Mouse (Mus musculus): ENCODE measurements around the gene Sars.
A peak's percentile ranks its signal among the peaks of the same experiment; 100 is the strongest.

The Sars gene

DNA sequence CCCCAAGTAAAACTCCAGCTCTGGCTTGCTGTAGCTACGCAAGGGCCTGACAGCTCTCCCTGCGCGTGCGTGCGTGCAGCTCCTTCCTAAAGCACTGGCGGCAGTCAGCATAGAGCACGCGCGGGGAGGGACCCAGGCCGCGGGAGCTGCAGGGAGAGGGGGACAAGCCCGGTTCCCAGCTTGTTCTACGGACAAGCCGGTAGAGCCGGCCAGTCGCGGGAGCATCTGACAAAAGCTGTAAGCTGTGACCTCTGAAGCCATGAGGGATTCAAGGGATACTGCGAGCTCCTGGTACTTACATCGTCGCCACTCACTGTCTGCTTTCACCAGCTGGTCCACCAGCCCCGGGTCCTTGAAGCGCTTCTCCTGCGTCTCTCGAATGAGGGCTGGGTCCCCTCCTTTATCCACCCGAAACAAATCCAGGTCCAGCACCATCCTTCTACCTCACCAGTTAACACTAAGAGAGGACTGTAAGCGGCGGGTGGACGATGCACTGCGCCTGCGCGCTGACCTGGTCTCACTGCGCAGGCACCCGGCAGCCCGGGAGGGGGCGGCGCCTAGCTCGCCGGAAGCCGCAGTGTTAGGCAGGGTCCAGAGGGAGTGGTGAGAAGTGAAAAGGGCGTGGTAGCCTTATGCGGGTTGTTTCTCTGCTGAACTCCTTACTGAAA lies at the start of gene Sars:
Sars (minus strand) TSS at position 512 of the 668 bp plus-strand sequence.
- peak; percentile 98 for ATAC-seq (ENCODE audit: insufficient number of reproducible peaks, low FRiP score, low TSS enrichment)

DNA sequence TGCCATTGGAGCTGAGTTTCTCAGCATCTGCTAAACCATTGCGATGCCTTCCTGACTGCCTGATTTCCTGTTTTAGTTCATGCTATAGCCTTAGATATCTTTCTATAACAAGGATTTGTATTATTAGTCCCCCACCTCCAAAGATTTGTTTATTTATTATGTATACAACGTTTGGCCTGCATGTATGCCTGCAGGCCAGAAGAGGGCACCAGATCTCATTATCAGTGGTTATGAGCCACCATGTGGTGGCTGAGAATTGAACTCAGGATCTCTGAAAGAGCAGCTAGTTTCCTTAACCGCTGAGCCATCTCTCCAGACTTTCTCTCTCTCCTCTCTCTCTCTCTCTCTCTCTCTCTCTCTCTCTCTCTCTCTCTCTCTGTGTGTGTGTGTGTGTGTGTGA lies 45.0 kb upstream of the Sars start:
- ATAC-seq (ENCODE audit: insufficient number of reproducible peaks, low FRiP score, low TSS enrichment): no peak

DNA sequence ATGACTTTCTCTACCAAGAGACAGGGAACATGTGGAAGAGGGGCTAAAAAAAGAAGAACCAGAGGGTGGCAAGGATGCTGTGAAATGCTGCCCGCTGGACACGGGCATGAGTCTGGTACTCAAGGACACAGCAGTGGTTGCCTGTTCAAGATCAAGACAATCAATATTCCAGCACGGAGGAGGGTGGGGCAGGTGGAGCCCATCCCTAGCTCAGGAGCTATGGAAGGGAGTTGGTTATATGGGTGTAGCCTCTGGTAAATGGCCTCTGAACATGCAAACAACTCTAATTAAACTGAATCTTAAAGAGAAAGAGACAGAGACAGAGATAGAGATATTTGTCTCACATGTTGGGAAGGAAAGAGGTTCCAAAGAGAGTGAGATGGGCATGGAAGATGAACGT lies 39.7 kb upstream of the Sars start:
- ATAC-seq (ENCODE audit: insufficient number of reproducible peaks, low FRiP score, low TSS enrichment): no peak

DNA sequence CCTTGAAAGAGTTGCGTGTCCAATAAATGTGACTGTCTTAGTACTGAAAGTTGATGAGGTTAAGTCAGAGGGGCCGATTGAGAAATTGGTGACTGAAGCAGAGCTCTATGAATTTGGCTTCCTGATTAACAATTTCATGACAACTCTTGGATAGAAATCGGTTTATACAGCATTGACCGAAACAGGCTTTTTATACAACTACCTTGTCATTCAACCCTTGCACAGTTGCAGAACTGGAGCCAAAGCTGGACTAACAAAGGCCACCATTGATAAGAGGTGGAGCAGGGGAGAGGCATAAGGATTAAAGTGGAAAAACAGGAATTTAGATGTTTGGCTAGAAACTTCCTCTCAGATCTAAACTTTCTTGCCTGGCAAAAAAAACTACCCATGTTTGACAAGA lies 33.8 kb upstream of the Sars start:
- no peak for ATAC-seq (ENCODE audit: insufficient number of reproducible peaks, low FRiP score, low TSS enrichment)

DNA sequence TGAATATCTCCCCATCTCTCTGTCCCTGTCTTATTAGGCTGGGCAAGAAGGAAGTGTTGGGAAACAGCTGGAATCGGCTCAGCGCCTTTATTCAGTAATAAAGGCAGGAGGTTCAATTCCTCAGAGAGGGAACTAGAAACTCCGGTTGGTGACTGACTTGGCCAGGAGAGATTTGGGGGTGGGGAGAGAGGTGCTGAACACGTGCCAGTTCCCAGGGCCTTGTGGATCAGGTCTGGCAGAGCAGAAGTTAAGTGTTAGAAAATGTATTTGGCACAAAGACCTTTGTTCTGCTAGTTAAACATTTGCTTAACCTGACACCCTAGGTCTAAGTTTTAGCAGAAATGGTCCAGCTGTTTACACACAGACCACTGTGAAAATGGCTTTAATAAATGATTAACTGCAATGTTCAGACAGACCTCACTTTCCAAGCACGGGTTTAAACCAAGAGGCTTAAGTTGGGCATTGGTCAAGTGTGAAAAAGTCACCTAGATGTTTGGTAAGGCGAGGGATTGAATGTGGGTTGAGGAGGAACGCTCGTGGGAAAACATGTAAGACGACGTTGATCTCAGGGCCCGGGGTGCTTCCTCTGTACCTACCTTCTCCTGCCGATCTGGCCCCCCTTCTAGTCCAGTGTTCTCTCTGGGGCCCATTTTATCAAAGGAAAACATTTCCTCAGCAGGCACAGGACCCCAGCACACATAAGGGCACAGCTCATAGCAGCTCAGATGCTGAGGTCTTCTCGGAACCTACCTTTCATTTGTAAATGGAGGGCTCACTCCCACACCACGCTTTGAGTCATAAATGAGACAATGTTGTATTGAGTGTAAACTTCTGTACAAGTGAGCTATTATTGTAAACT lies 32.0 kb upstream of the Sars start:
- no peak for ATAC-seq (ENCODE audit: insufficient number of reproducible peaks, low FRiP score, low TSS enrichment)

DNA sequence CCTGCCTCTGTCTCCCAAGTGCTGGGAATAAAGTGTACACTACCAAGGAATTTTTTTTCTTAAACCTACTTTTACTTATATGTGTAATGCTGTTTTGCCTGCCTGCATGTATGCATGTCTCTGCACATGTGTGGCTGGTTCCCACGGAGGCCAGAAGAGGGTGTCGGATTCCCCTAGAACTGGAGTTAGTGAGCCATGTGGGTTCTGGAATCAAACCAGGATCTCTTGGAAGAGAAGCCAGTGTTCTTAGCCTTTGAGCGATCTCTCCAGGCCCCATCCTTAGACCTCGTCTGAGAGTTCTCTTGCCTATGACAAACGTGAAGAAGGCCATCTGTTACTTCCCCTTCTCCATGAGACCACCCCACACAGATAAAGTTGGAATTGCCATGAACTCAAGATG lies 30.5 kb upstream of the Sars start:
- no peak for ATAC-seq (ENCODE audit: insufficient number of reproducible peaks, low FRiP score, low TSS enrichment)

DNA sequence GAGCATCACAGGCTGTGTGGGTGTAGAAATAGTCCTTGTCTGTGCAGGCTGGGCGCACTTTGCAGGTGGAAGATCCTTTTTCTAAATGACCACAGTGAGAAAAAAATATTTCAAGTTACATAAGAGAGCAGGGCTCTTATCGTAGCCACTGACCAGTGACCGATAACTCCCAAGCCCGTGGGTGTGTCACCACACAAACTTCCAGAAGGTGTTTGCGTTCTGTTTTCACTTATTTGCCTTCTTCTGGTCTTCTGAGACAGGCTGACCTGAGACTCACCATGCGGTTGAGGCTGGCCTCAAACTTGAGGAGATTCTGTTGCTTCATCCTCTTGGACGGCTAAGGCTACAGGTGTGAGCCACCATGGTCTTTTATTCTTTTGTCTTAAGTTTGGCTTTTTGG lies 30.0 kb upstream of the Sars start:
- ATAC-seq (ENCODE audit: insufficient number of reproducible peaks, low FRiP score, low TSS enrichment): no peak

DNA sequence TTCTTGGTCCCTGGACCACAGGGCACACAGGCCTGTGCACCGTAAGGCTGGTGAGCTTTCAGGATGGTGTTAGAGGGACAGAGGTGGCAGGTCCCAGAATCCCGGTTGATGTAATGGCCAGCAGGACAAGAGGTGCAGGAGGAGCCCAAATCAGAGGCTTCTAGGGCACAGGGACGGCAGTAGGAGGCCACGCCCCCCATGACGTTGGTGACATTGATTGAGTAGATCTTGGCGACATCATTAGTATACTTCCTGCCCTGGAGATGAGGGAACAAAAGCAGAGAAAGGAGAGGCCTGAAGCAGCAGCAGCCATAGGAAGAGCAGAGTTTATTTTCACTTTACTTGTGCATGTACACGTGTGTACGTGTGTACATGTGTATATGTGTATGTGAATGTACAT lies 22.8 kb upstream of the Sars start:
- ATAC-seq (ENCODE audit: insufficient number of reproducible peaks, low FRiP score, low TSS enrichment): no peak

DNA sequence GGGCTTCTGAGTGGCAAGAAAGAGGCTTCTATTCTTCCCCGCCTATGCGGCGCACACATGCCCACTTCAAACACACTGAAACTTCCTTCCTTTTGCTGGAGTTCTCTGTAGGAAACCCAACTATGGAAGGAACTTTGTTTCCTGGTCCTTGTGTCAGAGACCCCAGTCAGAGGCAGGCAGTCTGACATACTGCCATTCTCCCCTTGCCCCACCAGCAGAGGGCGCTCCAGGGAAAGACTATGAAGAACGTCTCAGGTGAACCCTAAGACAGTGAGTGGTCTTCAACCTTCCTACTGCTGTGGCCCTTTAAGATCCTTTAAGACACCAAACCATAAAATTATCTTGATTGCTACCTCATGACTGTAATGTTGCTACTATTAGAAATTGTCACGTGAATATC lies 21.4 kb upstream of the Sars start:
- no peak for ATAC-seq (ENCODE audit: insufficient number of reproducible peaks, low FRiP score, low TSS enrichment)

DNA sequence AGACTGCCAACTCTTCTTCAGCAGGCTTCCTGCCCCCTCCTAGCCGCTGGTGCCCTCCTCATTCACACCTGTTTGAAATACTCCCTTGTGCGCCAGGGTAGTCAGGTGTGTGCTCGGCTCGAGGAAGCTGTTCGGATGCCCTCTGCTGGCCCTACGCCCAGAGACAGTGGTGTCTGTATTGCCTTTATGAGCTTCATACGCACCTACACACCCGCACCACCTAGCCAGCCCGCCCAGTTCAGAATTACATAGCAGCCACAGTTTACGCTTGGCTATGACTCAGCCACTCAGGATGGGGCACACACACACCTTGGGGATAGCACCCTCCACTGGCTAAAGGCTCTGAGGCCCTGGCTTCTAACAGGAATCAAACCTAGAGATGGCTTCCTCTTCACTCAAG lies 13.9 kb upstream of the Sars start:
- ATAC-seq (ENCODE audit: insufficient number of reproducible peaks, low FRiP score, low TSS enrichment): no peak

DNA sequence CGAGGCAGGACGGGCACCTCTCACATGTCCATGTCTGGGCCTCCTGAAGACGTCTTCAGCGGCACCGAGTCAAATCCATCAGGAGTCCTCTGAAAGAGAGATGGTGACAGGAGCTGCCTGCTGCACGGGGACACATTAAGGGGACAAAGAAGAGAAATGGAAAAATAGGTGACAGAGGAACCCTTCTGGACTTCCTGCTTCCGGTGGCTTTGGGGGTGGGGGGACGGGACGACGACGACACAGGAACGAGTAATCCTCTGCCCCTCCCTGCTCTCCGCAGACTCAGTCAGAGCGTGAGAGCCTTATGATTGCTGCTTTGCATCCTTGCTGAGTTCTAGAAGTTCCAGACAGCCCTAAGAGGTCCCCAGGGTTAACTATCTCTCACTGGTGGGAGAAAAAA lies 13.4 kb upstream of the Sars start:
- no peak for ATAC-seq (ENCODE audit: insufficient number of reproducible peaks, low FRiP score, low TSS enrichment)

DNA sequence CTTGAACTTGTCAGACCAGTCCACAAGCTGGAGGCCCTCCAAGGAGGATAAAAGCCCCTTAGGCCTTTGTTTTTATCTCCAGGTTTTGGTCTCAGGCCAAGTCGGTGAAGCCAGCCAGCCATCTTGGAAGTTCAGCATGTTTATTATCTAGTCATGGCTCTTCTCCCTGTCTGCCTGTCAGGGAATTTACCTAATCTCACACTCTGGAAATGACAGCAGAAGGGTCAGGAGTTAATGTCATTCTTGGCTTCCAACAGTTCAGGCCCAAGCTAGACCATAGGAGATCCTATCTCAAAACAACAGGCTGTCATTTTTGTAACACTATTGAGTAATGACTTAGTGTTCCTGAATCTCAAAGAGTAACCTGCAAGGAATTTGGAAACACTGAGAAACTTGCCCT lies 9.2 kb upstream of the Sars start:
- ATAC-seq (ENCODE audit: insufficient number of reproducible peaks, low FRiP score, low TSS enrichment): no peak

DNA sequence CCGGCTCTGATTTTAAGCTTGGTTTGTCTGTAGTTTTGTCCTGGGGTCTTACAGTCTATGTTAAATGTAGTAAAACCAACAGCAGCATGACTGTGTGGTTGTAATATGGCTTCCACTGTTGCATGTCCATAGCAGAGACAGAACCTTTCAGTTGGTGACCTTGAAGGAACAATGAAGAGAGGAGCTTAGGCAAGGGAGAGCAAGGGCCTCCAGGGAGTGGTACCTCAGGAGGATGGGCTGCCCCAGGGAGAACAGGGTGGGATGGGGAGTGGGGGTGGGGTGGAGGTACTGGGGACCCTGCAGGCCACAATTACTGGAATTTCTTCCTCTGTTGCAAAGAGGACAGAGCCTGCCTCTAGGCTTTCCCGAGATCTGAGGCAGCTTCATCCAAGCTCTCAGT lies 7.0 kb upstream of the Sars start:
- ATAC-seq (ENCODE audit: insufficient number of reproducible peaks, low FRiP score, low TSS enrichment): no peak

DNA sequence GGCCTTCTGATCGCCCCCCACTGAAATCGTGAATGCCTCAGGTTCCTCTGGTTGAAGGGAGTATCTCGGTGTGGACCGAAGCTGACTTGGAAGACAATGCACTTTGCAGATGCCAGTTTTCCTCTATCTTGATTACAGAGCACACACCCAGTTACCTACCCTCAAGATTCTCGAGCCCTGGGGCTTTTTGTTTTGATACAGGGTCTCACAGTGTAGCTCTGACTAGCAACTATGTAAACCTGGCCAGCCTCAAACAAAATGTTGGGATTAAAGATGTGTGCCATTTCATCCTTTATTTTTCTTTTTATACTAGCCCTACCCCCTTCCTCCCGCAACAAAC lies 327 bp upstream of the Sars start:
- no peak for ATAC-seq (ENCODE audit: insufficient number of reproducible peaks, low FRiP score, low TSS enrichment)

DNA sequence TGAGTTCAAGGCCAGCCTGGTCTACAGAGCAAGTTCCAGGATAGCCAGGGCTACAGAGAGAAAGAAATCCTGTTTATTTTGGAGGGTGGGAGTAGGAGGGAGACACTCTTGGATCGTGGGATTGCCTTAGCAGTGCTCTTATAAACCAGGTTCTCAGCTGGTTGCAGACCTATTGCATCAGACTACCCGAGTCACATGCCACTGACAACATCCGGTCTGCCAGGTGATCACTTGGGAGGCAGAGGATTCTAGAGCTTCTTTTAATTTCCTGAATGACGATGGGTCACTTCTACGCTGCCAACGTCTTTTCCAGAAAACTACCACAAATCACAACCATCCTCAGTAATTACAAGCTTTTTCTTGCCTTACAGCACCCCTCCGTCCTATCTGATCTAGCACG lies 980 bp downstream of the Sars start:
- no peak for ATAC-seq (ENCODE audit: insufficient number of reproducible peaks, low FRiP score, low TSS enrichment)

DNA sequence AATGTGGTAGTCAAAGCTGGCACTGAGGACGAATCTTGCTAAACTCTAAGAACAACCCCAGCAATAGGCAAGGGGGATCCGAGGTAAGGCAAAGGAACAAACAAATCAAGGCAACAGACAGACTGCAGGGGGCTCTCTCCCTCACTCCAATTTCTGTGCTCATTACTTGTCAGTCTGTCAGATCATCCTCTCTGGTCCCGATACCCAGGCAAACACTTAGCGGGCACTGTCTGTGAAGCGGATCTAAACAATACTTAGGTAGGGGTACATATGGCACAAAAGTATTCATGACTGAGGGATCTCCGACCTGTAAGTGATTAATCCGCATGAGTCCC lies 8.7 kb downstream of the Sars start:
- no peak for ATAC-seq (ENCODE audit: insufficient number of reproducible peaks, low FRiP score, low TSS enrichment)

DNA sequence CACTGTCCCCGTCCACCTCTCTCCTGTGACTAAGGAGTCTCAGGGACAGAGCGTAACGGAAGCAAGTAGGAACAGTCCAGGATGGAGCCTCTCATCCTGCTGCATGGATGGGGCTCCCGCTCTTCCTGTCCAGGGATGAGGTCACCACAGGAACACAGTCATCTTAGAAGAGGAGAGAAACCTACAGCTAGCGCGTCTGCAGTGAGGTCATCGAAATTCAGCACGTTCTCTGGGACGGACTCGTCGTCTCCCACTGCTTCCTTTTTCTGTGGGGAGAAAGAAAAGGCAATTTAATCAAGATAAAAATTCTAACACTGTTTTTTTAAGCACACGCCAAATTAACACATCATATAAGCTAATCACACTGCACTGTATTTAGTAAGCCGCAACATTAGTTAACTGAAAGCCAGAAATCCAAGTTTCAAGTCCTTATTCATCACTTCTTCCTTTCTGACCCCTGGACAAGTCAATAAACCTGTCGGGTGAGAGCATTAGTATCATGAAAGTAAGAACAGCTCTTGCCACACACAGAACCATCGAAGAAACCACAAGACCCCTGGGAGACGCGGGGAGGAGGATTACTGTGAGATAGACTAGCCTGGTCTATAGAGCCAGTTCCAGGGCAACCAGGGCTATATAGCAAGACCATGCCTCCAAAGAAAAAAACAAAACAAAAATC lies 9.2 kb downstream of the Sars start:
- no peak for ATAC-seq (ENCODE audit: insufficient number of reproducible peaks, low FRiP score, low TSS enrichment)

DNA sequence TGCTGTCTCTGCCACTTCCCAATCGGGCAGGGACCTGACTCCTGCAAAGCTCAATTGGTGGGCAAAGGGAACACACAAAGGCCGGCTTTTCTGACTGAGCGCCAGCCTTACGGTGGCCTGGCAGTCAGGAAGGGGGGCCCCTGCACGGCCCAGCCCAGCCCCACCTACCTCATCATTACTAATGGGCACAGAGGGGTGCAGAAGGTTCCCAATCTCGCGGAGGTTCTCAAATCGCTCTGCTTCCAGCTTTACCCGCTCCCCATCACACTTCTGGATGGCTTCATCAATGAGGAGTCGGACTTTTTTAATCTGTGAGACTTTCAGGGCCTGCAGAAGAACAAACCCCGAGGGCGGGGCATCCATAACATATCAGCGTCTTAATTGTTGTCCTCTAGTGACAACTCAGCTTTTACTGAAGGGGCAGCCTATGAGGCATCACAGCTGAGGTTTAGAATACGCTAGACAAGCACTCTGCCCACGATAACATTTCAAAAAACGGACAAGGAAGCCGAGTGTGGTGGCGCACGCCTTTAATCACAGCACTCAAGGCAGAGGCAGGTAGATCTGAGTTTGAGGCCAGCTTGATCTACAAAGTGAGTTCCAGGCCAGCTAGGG lies 11.0 kb downstream of the Sars start:
- ATAC-seq (ENCODE audit: insufficient number of reproducible peaks, low FRiP score, low TSS enrichment): no peak

DNA sequence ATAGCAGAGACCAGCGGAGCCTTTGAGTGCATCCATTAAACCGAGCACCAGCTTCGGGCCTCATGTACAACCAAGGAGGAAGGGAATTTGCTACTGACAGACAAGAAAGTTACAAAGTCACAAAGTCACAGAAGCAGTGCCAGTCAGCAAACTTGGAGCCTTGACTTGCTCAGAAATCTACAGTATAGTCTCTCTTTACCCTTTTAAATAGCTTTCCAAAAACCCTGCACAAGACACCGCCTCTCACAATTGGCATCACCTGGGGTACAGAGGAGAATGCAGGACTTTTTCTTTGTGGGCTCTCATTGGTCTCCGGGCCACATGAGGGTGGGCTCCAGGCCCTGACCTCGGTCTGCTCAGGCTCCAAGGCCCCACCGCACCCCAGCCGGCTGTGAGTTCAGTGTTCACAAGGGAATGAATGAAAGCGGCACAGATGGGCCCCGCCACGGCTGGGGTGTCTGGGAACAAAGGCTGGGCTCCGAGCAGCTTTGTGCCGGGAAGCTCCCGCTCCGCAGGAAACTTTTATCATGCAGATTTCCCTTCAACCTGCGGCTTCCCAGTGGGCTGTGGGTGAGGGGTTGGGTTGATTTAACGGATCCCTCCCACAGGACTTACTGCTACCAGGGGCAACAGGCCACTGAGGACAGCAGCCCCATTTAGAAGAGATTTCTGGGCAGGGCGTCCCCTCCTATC lies 11.7 kb downstream of the Sars start:
- no peak for ATAC-seq (ENCODE audit: insufficient number of reproducible peaks, low FRiP score, low TSS enrichment)

DNA sequence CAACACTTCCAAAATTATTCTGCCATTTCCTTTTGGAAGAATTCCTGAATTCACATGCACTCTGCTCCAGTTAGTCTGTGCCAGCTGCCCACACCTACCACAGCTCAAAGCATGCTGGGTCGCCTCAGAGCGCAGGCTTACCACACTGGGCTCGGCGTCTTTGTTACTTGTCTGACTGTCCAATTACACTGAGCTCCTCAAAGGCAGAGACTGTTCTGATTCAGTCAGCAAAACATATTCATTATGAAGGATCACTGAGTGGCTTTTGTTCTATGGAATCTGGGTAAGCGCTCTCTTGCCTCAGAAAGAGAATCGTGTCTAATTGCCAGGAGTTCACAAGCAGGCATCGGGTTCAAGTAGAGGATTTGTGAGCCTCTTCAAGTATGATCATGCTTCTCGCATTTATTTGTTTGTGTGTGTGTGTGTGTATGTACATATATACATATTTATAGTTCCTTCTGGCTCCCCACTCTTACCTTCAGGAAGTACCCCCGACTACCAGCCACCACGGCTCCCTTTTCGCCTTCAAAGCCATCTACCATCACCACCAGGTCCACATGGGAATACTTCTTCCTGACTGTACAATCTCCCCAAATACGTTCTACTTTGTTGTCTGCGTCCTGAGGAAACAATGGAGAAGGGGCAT lies 12.3 kb downstream of the Sars start:
- no peak for ATAC-seq (ENCODE audit: insufficient number of reproducible peaks, low FRiP score, low TSS enrichment)
